Mouse (Mus musculus): ENCODE data around the gene Kifc3.
A peak's percentile ranks its signal among the peaks of the same experiment; 100 is the strongest.

The Kifc3 gene

DNA sequence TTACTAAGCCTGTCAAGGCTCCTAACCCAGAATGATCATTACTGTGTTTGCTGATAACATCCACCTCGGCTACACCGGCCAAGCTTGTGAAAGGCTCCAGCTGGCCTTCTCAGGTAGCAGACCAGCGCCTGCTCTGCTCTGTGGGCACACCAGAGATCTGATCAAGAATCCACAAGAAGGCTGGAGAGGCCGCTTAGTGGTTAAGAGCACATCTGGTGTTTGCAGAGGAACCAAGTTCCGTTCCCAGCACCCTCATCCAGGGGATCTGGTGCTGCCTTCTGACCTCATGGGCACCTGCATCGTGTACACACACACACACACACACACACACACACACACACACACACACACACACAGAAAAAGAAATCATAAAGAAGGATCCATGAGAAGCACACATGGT is 46.5 kb downstream of the Kifc3 start:
- no peak for ATAC-seq (ENCODE audit: low TSS enrichment)

DNA sequence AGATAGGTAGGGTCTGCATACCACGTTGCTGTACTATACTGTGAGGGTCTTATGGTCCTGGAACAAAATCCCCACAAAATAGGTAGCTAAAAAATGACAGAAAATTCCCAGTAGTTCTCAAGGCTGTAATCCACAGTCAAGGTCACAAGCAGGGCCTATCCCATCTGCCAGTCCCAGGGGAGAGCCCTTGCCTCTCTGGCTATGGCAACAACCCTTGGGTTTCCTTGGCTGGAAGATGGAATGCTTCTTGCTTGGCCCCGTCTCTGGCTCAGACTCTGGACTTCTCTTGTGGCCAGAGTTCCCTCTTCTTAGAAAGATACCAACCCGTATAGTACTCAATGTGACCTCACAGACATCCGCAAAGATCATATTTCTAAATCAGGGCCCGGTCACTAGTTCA is 47.3 kb downstream of the Kifc3 start:
- no peak for ATAC-seq (ENCODE audit: low TSS enrichment)

DNA sequence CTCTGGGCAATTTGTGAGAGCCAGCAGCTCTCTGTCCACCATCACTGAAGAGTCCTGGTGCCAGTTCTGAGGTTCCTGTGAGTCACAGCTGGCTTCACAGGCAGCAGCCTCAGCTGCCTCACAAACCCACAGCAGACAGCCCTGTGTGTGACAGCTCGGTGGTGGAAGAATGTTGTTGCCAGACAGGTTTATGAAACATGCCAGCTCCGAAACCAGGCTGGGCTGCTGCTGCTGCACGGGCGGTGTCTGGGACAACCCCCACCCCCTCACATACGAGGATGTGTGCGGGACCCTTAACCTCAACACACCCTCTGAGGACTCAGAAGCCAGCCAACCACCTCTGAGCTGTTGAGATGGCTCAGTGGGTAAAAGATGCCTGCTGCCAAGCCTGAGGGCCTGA is 48.0 kb downstream of the Kifc3 start:
- no peak for ATAC-seq (ENCODE audit: low TSS enrichment)

DNA sequence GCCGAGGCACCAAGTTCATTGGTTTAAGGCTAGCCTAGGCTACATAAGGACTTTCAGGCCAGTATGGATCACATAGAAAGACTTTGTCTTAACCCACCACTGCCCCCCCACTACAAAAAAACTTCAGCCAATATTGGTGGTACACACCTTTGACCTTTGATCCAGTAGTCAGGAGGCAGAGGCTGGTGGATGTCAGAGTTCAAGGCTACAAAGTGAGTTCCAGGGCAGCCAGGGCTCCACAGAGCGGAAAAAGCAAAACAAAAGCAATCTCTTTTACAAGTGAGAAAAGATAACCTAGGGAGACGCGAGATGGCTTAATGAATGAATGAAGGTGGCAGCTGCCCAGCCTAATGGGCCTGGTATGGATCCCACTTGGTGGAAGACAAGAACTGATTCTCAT is 48.6 kb downstream of the Kifc3 start:
- no peak for ATAC-seq (ENCODE audit: low TSS enrichment)

DNA sequence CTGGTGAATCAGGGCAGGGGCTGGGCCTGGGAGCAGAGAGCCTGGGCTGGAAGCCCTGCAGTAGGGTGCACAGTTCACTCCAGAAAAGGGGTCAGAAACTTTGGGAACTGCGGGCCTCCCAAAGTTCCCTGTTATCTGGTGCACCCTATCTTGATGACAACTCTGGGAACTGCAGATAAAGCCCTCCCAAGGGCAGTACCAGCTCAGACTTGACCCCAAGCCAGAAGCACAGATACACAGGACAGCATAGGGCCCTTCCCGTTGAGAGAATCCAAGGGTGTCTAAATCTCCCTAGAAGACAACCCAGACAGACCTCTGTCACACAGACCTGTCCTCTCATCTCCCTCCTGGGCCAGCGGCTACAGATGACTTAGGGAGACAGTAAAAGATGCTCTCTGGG is 52.0 kb downstream of the Kifc3 start:
- ATAC-seq (ENCODE audit: low TSS enrichment), result no peak

DNA sequence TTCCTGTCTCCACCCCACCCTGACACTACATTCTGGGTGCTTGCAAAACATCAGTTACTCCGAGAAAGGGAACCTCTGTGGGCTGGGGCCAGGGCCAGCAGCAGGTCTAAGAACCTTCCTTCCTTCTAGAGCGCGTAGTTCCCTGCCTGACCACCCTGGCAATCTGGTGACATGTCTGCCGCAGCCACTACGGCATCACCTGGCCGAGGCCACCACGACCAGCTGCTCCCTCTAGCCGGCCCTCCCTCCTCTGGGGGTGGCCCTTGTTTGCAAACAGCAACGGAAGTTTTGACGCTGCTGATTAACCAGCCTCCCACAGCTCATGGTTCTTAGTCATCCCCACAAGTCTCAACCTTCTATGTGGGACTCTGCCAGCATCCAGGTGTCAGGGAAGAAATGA is 53.2 kb downstream of the Kifc3 start:
- no peak for ATAC-seq (ENCODE audit: low TSS enrichment)

DNA sequence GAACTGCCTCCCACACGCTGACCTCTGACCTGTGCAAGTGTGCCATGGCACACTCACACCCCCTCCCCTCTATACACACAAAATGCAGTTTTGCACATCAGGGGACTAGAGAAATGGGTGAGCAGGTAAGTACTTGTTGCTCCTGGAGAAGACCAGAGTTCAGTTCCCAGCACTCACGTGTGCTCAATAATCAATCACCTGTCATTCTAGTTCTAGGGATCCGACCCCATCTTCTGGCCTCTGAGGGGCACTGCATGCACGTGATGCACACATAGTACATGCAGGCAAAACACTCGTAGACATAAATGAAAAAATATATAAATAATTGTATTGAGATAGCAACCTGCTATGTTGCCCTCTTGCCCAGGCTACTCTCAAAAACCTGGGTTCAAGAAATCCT is 55.8 kb downstream of the Kifc3 start:
- ATAC-seq (ENCODE audit: low TSS enrichment), result no peak

DNA sequence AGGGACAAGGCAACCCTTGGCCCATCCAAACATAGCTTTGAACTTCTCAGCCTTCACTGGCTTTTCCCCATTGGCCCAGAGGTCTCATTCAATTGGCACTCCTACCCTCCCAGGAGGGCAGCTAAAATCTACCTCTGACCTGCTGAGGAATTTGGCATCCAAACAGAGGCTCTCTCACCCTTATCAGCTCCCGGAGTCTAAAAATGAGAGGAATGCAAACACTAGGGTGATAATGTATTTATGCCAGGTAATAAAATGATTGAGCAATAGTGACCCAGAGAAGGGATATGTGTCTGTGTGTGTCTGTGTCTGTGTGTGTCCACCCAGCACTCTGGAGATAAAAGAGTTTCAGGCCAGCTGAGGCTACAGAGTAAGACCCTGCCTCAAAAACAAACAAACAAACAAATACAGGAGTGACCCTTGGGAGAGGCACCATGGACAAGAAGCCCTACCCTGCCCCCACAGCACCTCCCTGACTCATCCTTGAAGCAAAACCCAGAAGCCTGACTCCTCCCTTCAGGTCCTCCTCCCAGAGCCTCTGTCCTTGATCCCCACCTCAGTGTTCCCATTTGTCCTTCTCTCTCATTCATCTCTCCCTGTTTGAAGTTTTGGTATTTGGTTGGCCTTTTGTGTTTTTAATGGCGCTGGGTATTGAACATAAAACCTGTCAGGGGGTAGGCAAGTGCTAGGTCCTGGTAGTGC is 56.4 kb downstream of the Kifc3 start:
- ATAC-seq (ENCODE audit: low TSS enrichment), result no peak

DNA sequence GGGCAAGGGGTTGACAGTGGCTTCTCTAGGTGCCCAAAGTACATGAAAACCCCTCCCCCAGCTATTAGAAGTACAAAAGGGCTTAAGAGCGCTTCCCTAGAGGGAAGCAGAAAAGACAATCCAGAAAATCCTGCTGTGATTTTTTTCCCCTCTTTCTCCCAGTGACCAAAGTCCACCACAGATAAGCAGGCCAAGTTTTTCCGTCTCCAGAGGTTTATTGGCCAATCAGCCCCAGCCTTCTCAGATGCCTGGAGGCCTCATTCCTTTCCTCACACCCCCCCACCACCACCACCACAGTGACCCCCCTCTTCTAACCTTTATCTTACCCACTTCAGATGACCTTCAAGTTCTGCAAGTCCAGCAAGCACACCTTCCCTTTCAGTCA is 58.0 kb downstream of the Kifc3 start:
- no peak for ATAC-seq (ENCODE audit: low TSS enrichment)

DNA sequence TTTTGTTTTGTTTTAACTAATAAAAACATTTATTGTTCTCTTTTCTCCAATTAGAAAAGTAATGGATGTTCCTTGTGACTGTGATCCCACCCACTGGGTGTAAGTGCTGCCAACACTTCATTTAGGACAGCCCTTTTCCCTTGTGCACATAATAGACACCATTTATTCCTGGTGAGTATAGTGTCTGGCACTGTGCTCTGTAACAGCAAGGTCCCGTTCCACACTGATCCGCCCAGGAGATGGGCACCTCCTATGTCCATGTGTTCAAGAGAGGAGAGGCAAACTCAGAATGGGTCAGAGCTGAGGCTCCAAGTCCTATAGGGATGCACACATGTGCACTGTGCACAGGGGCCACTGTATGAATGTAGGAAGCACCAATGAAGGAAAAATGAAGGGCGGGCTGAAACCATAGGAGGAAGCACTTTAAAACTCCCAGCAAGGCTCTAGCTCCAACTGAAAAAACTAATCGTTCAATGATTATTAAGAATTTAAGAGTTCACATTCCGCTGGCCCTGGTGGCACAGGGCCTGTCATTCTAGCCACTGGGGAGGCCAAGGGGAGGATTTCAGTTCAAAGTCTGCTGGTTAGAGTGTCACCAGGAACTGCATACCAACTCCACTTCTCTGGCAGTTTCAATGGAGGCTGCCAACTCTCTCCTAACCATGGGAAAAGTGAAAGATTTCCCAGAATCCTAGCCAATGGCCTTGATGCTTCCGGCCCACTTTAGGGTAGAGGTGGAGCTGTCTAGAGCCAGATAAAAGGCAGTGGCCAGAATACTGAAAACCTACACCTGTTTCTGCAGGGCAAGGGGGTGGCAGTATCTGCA is 58.6 kb downstream of the Kifc3 start:
- 0 out of 2 replicates have a peak, but pooled peaks have one; percentile 12 for ATAC-seq (ENCODE audit: low TSS enrichment)

DNA sequence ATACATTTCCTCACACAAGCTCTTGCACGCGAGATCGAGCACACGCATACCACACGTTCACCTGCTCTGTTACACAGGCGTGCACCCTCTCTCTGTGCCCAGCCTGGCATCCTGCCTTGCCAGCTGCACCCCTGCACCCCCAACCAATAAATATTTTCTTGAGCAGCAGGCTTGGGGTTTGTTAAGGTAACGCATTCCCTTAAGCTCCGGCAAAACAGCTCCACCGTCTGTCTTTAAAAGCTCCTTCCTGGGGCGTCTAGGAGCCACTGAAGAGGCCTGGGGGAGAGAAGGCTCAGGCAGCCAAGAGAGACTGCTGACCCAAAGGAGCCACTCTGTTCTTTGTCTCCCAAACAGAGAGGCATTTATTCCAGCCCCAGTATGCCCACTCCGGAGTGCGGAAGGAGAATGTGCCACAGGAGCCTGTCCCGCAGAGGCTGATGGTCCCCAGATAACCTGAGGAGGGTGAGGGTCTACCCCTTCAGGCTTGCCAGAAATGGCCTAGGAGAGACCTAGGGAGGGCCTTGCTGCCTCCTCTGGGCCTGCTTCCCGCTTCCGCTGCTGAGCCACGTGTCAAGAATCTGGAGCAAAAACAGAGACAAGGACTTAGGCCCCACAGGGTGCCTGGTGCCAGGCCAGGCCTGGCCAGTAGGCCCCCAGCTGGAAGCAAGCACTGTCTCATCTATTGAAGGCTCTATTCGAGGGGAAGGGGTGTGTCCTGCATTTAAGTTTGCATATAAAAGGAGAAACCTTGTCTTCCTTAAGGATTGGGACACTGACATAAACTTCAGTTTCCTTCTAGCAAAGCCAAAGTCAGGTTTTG is 59.4 kb downstream of the Kifc3 start:
- peak; percentile 31 for ATAC-seq (ENCODE audit: low TSS enrichment)

DNA sequence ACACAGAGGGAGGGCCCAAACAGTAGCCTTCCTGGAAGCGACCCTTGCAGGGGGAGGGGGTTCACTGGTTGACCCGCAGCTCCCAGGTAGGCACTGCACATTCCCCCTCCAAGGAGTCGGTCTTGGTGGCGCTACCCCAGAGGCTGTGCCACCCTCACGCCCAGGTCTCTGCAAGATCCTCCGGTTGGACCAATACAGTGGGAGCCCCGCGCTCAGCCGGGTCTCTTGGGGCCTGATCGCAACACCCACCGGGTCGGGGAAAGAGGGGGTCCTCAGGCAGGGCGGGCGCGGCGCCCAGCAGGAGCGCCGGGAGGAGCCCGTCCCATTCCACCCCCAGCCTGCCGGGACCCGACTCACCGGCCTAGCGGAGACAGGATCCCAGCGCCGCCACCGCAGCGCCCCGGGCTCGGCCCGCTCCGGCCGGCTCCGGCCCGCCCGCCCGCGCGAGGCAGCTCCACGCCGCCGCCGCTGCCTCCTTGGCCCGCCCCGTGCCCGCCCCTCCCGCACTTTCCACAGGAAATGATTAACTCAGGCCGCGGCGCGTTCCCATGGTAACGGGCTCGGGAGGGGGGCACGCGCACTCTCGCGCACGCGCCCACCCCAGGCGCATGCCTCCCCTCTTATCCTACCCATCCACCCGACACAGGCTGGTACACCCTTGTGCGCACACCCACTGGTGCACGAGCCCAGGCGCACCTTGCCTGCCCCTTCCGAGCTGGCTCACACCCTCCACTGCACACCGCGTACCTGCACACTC is 60.4 kb downstream of the Kifc3 start:
- ATAC-seq (ENCODE audit: low TSS enrichment), result peak; percentile 81

DNA sequence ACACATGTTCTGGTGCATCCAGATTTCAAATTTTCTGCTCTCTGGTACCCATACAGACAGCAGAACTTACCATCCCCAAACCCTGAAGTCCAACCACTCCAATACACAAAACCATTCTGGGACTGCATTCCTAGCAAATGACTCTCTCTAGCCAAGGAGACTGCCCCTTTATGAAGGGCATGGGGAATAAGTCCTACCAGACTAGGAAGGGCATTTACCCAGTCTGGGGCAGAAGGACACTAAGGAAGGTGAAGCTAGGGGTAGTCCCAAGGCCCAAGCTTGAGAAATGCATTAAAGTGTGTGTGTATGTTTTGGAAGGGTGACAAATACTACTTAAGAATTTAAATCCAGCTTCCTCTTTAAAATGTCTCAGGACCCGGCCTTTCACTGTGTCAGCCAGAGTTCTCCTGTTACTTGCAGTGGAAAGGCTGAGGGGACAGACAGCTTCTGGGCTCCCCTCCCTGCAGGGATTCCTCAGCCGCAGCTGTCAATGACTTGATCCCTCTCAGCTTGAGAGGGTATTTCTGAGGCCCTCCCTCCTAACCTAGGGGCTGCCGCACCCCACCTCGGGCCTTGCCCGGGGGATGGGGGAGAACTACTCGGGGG is 61.0 kb downstream of the Kifc3 start:
- no peak; the same call in 1 of the 2 replicates for ATAC-seq (ENCODE audit: low TSS enrichment)

DNA sequence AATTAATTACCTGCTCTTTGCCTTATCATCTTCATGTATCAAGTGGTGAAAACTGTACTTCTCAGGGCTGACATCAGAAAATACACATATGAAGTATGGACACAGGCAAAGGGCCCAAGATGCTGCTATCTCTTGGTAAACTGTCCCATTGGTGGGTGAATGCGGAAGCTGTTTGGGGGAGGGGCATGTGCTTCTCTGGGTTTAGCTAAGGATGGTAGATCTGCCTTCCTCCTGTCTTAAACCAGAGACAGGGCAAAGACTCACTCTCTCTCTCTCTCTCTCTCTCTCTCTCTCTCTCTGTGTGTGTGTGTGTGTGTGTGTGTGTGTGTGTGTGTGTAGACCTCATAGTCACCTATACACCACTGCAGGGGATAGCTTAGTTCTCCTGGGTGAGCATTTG is 61.6 kb downstream of the Kifc3 start:
- no peak for ATAC-seq (ENCODE audit: low TSS enrichment)

DNA sequence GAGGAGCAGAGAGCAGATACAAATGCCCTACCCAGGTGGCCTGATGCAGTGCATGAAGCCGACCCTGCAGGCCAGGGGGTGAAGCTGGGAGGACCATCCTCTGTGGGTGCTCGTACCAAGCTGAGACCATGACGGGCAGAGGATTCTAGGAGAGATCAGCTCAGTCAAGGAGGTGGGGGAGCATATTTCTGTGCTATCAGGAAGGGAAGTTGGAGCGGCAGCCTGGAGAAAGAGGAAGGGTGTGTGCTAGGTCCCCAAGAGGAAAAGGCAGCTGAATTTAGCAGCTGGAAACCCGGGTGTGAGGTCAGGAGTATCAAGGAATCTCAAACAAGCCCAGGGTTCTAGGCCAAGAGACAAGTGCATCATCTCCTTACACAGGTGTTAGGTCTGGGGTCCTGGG is 62.1 kb downstream of the Kifc3 start:
- no peak for ATAC-seq (ENCODE audit: low TSS enrichment)

DNA sequence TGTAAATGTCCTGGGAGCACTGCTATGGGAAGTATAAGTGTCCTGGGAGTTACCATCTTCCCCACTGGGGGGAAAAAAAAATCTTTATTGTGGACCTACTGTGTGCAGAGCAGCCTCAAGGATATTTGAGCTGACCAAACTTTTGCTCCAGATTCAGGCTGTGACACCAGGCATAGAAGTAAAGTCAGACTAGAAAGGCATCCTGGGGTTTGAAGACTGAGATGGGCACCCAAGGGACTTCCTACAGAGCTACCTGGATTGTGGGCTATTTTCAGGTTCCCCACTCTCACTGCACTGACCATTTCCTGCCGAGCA is 63.6 kb downstream of the Kifc3 start:
- no peak for ATAC-seq (ENCODE audit: low TSS enrichment)

DNA sequence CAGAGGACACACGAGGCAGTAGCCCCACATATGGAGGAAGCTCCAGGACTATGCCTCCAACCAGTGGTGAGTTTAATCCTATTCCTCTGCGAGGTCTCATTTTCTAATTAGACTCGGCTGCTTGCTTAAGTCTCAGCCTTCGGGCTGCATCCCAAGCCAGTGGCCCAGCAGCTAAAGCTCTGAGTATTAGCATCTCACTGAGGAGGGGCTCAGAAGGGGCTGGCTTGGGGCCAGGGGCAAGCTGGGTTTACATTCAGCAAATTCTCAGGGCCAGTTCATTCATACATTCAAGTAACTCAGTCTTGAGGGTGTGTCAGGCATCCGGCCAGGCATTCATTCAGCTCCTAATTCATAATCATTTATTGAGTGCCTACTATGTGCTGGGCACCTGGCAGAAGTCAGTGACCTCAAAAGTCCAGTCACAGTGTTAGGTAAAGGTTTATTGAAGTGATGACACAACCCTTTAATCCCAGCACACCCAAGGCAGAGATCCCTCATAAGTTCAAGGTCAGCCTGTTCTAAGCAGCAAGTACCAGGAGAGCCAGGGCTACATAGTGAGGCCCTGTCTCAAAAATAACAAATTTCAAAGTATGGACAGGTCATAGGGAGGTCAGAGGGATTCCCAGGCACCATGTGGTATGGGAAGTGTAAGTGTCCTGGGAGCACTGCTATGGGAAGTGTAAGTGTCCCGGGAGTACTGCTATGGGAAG is 64.1 kb downstream of the Kifc3 start:
- no peak for ATAC-seq (ENCODE audit: low TSS enrichment)

DNA sequence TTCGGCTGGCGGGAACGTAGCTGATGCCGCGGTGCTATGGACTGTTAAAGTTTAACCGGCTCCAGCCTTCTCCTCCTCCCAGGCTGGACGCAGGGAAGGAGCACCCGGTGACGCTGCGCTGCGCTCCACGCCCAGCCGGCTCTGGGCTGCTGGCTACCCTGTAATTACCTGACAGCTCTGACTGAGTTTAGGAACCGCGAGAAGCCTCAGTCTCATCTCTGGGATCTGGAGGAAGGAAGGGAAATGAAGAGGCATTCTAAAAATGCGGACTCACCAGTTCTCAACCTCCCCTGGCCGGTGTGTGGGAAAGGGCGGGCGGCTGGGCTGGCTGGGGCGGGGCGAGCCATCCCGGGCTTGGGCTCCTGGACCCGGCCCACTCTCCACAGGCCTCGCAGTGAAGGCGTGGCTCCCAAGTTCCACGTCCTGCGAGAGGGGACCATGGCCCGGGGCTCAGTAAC is 64.9 kb downstream of the Kifc3 start:
- no peak for ATAC-seq (ENCODE audit: low TSS enrichment)

DNA sequence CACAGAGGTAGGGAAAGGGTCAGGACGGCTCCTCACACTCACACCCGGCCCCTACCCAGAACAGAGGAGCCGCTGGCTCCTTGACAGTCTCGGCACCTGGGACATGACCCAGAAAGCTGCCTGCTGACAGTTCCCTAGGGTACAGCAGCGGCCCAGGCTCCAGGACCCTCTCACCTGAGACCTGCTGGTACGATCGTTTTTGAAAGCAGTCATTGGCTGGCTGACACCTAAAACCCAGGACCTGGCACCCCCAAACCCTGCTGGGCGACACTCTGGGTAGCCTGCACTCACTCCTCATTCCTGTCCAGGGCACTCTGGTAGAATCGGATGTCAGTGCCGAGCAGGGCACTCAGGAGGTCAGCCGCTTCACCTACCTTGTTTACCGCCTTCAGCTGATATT is 65.4 kb downstream of the Kifc3 start:
- no peak for ATAC-seq (ENCODE audit: low TSS enrichment)

DNA sequence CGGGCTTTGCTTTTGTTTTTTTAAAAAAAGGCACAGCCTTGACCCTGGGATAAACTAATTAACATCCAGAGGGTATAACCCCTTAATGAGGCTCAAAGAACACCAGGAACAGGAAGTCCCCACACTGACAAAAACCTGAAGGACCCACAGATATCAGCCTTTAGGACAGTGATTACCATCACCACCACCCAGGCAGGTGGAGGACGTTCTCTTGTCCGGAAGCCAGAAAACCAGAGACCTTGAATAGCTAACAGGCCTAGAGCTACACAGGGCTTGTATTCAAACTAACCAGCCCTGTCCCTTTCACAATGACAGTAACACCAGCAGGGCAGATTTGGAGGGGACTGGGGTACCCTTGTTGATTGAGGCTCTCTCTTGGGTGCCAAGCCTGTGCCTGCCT is 66.4 kb downstream of the Kifc3 start:
- ATAC-seq (ENCODE audit: low TSS enrichment), result no peak

DNA sequence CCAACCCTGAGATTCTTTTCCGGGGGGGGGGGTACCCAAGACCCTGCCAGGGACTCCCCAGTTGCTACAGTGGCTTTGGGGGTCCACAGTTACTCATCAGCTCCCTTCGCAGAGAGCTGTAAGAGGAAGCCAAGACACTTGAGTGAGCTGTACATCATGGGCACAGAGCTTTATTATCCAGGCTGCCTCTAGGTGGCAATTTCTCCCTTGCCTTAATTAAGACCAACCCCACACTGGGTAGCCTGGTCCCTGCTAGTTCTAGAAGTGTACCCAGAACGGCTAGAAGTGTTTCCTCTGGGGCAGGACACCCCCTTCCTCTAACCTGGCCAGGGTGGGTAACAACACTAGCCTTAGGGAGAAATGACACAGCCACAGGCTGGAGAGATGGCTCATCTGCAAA is 67.4 kb downstream of the Kifc3 start:
- peak; percentile 84 for ATAC-seq (ENCODE audit: low TSS enrichment)
